Mouse (Mus musculus): ENCODE results near the gene Abl1. TPM values are rescaled to one million over a fixed set of nuclear protein-coding genes. Genes with fewer than 3 reads are reported as not detected.

Abl1 gene
- total and polyA plus RNA-seq, 3 experiments: 27.5 to 31.8 (median 29.4) TPM

DNA sequence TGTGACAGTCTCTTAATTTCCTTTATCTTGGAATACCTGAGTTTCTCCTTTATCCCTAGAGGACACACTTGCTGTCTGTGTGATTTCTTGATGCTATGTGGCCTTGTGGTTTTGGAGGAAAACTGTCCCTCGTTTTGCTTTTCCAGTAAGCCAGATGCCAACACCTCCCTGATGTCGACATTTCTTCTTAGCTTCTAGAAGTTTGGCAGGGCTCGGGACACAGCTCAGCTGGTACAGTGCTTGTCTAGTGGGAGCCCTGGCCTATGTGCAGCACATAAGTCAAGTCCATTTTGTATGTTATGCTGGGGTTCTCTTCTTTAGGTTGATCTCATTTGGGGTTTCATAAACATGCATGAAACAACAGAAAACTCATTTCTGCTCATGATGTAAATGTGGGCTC, 50.9 kb downstream of the Abl1 start:
- TF ChIP-seq CTCF (IDR thresholded peaks at IDR 0.05) (no peak), POLR2A (IDR thresholded peaks at IDR 0.05; ENCODE audit: insufficient read depth, low read depth, low read length) (no peak), EP300 (IDR thresholded peaks at IDR 0.05; ENCODE audit: insufficient read depth, low read depth, low read length) (no peak)
- H3K4me3 ChIP-seq: no peak overlapping the region
- WGBS: 38% methylated on average over 3 of the region's 3 CpGs
- no peaks in the 10 kb centered on the region for H3K79me2 ChIP-seq (replicated peaks; ENCODE audit: control insufficient read depth, insufficient read depth, low read length)
- intact Hi-C loops (cut with DNase I): no loop called here
- no peak for DNase-seq
- peaks cover 4% of the 10 kb centered on the region for H3K4me1 ChIP-seq (ENCODE audit: control insufficient read depth, insufficient read depth, low read length)
- no peaks in the 10 kb centered on the region for H3K36me3 ChIP-seq (ENCODE audit: control insufficient read depth, insufficient read depth, low read length)
- H3K27ac ChIP-seq: no peak overlapping the region
- no peaks in the 10 kb centered on the region for H3K27me3 ChIP-seq (ENCODE audit: control insufficient read depth, insufficient read depth, low read length)
- no peak overlapping the region for H3K9ac ChIP-seq (ENCODE audit: low read depth, low read length)

DNA sequence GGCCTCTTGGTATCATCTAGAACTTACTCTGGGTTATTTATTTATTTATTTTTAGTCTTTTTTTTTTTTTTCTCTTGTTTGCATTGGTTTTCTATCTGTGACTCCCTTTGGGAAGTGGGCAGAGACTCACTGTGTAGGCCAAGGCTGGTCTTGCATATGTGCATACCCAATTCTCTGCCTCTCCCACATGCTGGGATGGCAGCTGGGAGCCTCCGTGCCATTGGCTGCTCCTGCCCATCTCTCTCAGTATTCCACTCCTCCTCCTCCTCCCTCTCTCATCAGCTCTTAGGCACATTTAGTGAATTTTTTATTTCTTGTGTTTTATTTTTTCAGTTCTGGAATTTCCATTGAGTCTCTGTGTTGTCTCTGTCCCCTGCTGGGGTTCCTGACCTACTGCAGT, 53.6 kb downstream of the Abl1 start:
- Histone ChIP-seq H3K9ac (ENCODE audit: low read depth, low read length) (no peak overlapping the region), H3K4me1 (ENCODE audit: control insufficient read depth, insufficient read depth, low read length) (peaks cover 6% of the 10 kb centered on the region), H3K4me3 (no peak overlapping the region), H3K36me3 (ENCODE audit: control insufficient read depth, insufficient read depth, low read length) (no peaks in the 10 kb centered on the region), H3K79me2 (replicated peaks; ENCODE audit: control insufficient read depth, insufficient read depth, low read length) (no peaks in the 10 kb centered on the region), H3K27me3 (ENCODE audit: control insufficient read depth, insufficient read depth, low read length) (no peaks in the 10 kb centered on the region), H3K27ac (peak overlapping the region; percentile 36; the same call in 1 of the 2 replicates)
- 86% methylated on average over 1 of the region's 1 CpGs for WGBS
- TF ChIP-seq POLR2A (IDR thresholded peaks at IDR 0.05; ENCODE audit: insufficient read depth, low read depth, low read length) (no peak), CTCF (IDR thresholded peaks at IDR 0.05) (peak; percentile 26)
- no peak for DNase-seq
- intact Hi-C loops (cut with DNase I): no loop called here

DNA sequence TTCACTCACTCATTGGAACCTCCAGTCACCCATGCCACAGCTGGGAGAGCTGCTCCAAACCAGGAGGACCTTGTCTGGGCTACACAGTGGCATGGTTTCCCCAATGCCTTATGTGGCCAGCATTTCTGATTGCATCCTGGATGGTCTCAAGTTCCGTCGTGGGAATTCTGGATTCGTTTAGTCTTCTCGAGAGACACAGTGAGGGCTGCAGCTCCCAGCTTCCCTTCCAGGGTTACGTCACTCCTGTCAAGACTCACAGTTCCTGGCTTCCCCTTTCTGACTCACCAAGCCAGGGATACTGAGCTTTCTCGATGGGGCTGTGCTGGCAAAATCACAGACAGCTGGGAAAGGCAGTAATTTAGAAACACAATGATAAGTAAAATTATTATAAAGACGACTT, 54.0 kb downstream of the Abl1 start:
- H3K27ac ChIP-seq: peak overlapping the region; percentile 36; the same call in 1 of the 2 replicates
- no peak for TF ChIP-seq POLR2A (IDR thresholded peaks at IDR 0.05; ENCODE audit: insufficient read depth, low read depth, low read length)
- no peak for TF ChIP-seq CTCF (IDR thresholded peaks at IDR 0.05)
- no peak for TF ChIP-seq EP300 (IDR thresholded peaks at IDR 0.05; ENCODE audit: insufficient read depth, low read depth, low read length)
- DNase-seq: peak; percentile 42 to 66
- H3K36me3 ChIP-seq (ENCODE audit: control insufficient read depth, insufficient read depth, low read length): no peaks in the 10 kb centered on the region
- H3K4me1 ChIP-seq (ENCODE audit: control insufficient read depth, insufficient read depth, low read length): peaks cover 6% of the 10 kb centered on the region
- H3K9ac ChIP-seq (ENCODE audit: low read depth, low read length): no peak overlapping the region
- no peak overlapping the region for H3K4me3 ChIP-seq
- 24% methylated on average over 7 of the region's 7 CpGs for WGBS
- H3K79me2 ChIP-seq (replicated peaks; ENCODE audit: control insufficient read depth, insufficient read depth, low read length): peaks cover 2% of the 10 kb centered on the region; the same call in 1 of the 2 replicates
- intact Hi-C loops (cut with DNase I): no loop called here
- H3K27me3 ChIP-seq (ENCODE audit: control insufficient read depth, insufficient read depth, low read length): no peaks in the 10 kb centered on the region

DNA sequence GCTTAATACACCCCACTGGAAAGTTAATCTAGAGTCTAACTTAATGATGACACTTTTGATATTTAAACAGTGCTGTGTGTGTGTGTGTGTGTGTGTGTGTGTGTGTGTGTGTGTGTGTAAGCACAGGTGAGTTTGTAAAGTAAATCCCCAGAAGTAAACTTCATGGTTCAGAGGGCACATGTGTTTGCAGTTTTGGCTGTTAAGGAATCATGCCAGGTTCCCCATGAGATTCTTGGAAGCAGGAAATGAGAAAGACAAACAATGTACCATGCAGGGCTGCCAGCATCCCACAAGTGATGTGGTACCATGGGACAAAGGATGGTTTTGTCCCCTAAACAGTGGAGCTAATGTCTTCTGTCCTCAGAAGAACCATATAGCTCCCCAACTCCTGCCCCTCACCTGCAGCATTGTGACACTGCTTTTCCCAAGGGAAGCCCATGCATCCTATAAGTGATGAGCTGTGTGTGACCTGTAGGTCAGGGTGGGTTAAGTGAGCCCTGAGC, 57.6 kb downstream of the Abl1 start:
- Histone ChIP-seq H3K36me3 (ENCODE audit: control insufficient read depth, insufficient read depth, low read length) (no peaks in the 10 kb centered on the region), H3K4me1 (ENCODE audit: control insufficient read depth, insufficient read depth, low read length) (peaks cover 7% of the 10 kb centered on the region), H3K27me3 (ENCODE audit: control insufficient read depth, insufficient read depth, low read length) (no peaks in the 10 kb centered on the region), H3K9ac (ENCODE audit: low read depth, low read length) (no peak overlapping the region), H3K4me3 (no peak overlapping the region), H3K79me2 (replicated peaks; ENCODE audit: control insufficient read depth, insufficient read depth, low read length) (peaks cover 2% of the 10 kb centered on the region; the same call in 1 of the 2 replicates), H3K27ac (no peak overlapping the region)
- TF ChIP-seq EP300 (IDR thresholded peaks at IDR 0.05; ENCODE audit: insufficient read depth, low read depth, low read length) (no peak), POLR2A (IDR thresholded peaks at IDR 0.05; ENCODE audit: insufficient read depth, low read depth, low read length) (no peak), CTCF (IDR thresholded peaks at IDR 0.05) (no peak)
- no peak for DNase-seq
- intact Hi-C loops (cut with DNase I): no loop called here

DNA sequence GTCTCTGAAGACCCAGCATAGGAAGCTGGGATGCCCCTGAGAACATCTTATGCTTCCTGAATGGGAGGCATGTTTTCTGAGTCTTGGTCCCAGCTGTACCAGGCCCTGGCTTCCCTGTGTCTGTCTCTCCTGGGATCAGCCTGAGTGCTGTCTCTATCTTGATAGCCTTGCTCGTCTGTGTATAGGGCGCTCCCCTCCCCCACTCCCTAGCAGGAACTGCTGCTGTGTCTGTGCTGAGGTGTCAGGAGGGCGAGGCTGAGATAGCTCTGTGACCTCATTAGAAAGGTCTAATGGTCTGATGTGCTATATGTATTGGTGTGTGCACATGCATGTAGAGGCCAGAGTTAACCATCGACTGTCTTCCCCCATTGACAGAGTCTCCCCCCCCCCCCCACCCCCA, 58.7 kb downstream of the Abl1 start:
- peaks cover 6% of the 10 kb centered on the region for H3K4me1 ChIP-seq (ENCODE audit: control insufficient read depth, insufficient read depth, low read length)
- TF ChIP-seq CTCF (IDR thresholded peaks at IDR 0.05) (no peak), EP300 (IDR thresholded peaks at IDR 0.05; ENCODE audit: insufficient read depth, low read depth, low read length) (no peak), POLR2A (IDR thresholded peaks at IDR 0.05; ENCODE audit: insufficient read depth, low read depth, low read length) (no peak)
- no peaks in the 10 kb centered on the region for H3K27me3 ChIP-seq (ENCODE audit: control insufficient read depth, insufficient read depth, low read length)
- H3K9ac ChIP-seq (ENCODE audit: low read depth, low read length): no peak overlapping the region
- 54% methylated on average over 4 of the region's 4 CpGs for WGBS
- H3K36me3 ChIP-seq (ENCODE audit: control insufficient read depth, insufficient read depth, low read length): no peaks in the 10 kb centered on the region
- no peak overlapping the region for H3K4me3 ChIP-seq
- DNase-seq: no peak
- intact Hi-C loops (cut with DNase I): no loop called here
- peaks cover 2% of the 10 kb centered on the region; the same call in 1 of the 2 replicates for H3K79me2 ChIP-seq (replicated peaks; ENCODE audit: control insufficient read depth, insufficient read depth, low read length)
- H3K27ac ChIP-seq: no peak overlapping the region

DNA sequence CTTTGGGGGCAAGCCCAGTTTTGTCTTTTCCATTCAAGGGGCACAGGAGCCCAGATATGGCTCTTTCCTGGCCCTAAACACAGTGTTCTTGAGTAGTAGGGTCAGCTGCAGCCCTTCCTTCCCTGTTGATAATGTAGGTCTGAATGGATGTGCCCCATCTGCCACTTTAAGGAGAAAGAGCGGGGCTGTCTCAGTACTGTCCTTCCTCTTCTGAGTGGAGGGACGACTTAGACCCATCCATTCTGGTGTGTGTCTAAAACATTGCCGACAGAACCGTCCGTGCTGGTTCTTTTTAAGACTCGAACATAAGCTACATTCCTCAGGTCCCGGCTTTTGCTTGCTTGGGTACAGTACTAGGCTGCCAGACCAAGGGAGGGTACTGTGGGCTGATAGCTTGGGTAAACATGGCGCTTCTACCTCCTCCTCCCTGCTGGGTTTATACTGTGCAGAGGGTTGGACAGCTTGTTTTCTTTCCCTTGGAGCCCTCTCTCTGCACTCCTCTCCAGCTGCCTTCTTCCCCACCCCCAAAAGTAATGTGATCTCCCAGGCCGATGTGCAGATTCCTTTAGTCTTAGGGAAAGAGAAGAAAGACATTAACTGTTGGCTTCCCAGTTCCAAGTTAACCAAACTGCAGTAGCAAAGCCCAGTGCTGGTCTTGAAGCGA, 61.0 kb downstream of the Abl1 start:
- intact Hi-C loops (cut with DNase I): no loop called here
- Histone ChIP-seq H3K4me3 (no peak overlapping the region), H3K79me2 (replicated peaks; ENCODE audit: control insufficient read depth, insufficient read depth, low read length) (peaks cover 2% of the 10 kb centered on the region; the same call in 1 of the 2 replicates), H3K4me1 (ENCODE audit: control insufficient read depth, insufficient read depth, low read length) (peaks cover 3% of the 10 kb centered on the region; the same call in 1 of the 2 replicates), H3K27me3 (ENCODE audit: control insufficient read depth, insufficient read depth, low read length) (no peaks in the 10 kb centered on the region), H3K9ac (ENCODE audit: low read depth, low read length) (no peak overlapping the region; the same call in 1 of the 2 replicates), H3K36me3 (ENCODE audit: control insufficient read depth, insufficient read depth, low read length) (no peaks in the 10 kb centered on the region), H3K27ac (no peak overlapping the region)
- DNase-seq: no peak
- WGBS: 39% methylated on average over 10 of the region's 10 CpGs
- TF ChIP-seq POLR2A (IDR thresholded peaks at IDR 0.05; ENCODE audit: insufficient read depth, low read depth, low read length) (no peak), EP300 (IDR thresholded peaks at IDR 0.05; ENCODE audit: insufficient read depth, low read depth, low read length) (no peak), CTCF (IDR thresholded peaks at IDR 0.05) (no peak)
